Mouse (Mus musculus) heart, embryonic 14.5 days (tissue): Measurements from ENCODE around the gene Ackr1. TPM values are rescaled to one million over a fixed set of nuclear protein-coding genes. Genes with fewer than 3 reads are reported as not detected.

Experiments
- ATAC-seq: fragments of 200-750 bp; cut with Nextera tagmentation; 2 replicates; pipeline ENCODE4 v1.8.0; 2017; ENCODE audit warnings: low read depth, moderate TSS enrichment; ENCODE audit not compliant: insufficient number of reproducible peaks, insufficient read depth, low FRiP score
- H3K27ac ChIP-seq, 2 experiments: fragments of 200-500 bp in 1 of 2; fragments of 300-500 bp in 1 of 2; sonication (generic) in 1 of 2; replicated peaks in 1 of 2; 2 replicates each; pipeline ENCODE4 v1.5.1; 2012 to 2014; ENCODE audit warnings: low read depth in 2 of 2, low read length in 2 of 2, control low read depth in 1 of 2, mild to moderate bottlenecking in 1 of 2, mixed read lengths in 1 of 2; ENCODE audit not compliant: control insufficient read depth in 1 of 2, insufficient read depth in 1 of 2
- H3K27me3 ChIP-seq: fragments of 300-500 bp; sonication (generic); 2 replicates; pipeline ENCODE4 v1.6.1; 2014; ENCODE audit warnings: mild to moderate bottlenecking, low read length, control low read depth; ENCODE audit not compliant: control insufficient read depth, insufficient read depth
- H3K36me3 ChIP-seq: fragments of 300-500 bp; sonication (generic); 2 replicates; pipeline ENCODE4 v1.6.1; 2014; ENCODE audit warnings: mild to moderate bottlenecking, control low read depth, low read length, mixed read lengths; ENCODE audit not compliant: control insufficient read depth, insufficient read depth
- H3K4me1 ChIP-seq, 2 experiments: fragments of 200-500 bp in 1 of 2; fragments of 300-500 bp in 1 of 2; sonication (generic) in 1 of 2; 2 replicates each; pipeline ENCODE4 v1.6.1; 2012 to 2014; ENCODE audit warnings: low read length in 2 of 2, control low read depth in 1 of 2, mixed read lengths in 1 of 2; ENCODE audit not compliant: control insufficient read depth in 2 of 2, insufficient read depth in 2 of 2
- H3K4me2 ChIP-seq: fragments of 300-500 bp; sonication (generic); 2 replicates; pipeline ENCODE4 v1.6.1; 2014; ENCODE audit warnings: mild to moderate bottlenecking, low read length
- H3K4me3 ChIP-seq, 2 experiments: fragments of 200-500 bp in 1 of 2; fragments of 300-500 bp in 1 of 2; sonication (generic) in 1 of 2; 2 replicates each; pipeline ENCODE4 v1.5.1; 2012 to 2014; ENCODE audit warnings: low read length in 2 of 2, mild to moderate bottlenecking in 2 of 2, control low read depth in 1 of 2, low read depth in 1 of 2, moderate library complexity in 1 of 2; ENCODE audit not compliant: control insufficient read depth in 1 of 2, insufficient read depth in 1 of 2
- H3K9ac ChIP-seq: fragments of 300-500 bp; sonication (generic); 2 replicates; pipeline ENCODE4 v1.6.1; 2014; ENCODE audit warnings: mild to moderate bottlenecking, low read length
- H3K9me3 ChIP-seq: fragments of 300-500 bp; sonication (generic); 2 replicates; pipeline ENCODE4 v1.6.1; 2016; ENCODE audit warnings: low read length, control low read depth; ENCODE audit not compliant: control insufficient read depth
- WGBS: fragments of 180-500 bp; shearing (Covaris S2); extraction: QIAGEN DNeasy Blood & Tissue Kit; methylation state at CpG from one replicate; pipeline ENCODE4 v1.1.7; 2014; 5-methylcytosine and 5-hydroxymethylcytosine counted together
- polyA plus RNA-seq: library from polyadenylated mRNA; unstranded; fragments of >200 nt; fragmentation: Nextera tagmentation; extraction: Ambion mirVana; gene quantifications from 2 replicates; pipeline ENCODE4 v1.2.1, GENCODE M21; 2014

Ackr1 gene
- polyA plus RNA-seq, 1 experiment from 2014 or later: 0.45 TPM

GRCm38 (mm10) chr1:173345112-173345511, 11.6 kb upstream of the Ackr1 start:
- 86% methylated on average over 4 of the region's 4 CpGs for WGBS
- no peaks in the 10 kb centered on the region for H3K27me3 ChIP-seq
- no peaks in the 10 kb centered on the region for H3K9me3 ChIP-seq
- H3K4me2 ChIP-seq: no peak overlapping the region
- no peaks in the 10 kb centered on the region for H3K36me3 ChIP-seq
- no peak for ATAC-seq
- H3K27ac ChIP-seq: no peak overlapping the region
- H3K4me1 ChIP-seq: peaks cover 5 to 8% of the 10 kb centered on the region in 2 experiments; a peak in 3 of 4 replicates
- no peak overlapping the region for H3K9ac ChIP-seq
- H3K4me3 ChIP-seq: no peak overlapping the region

GRCm38 (mm10) chr1:173343934-173344333, 10.4 kb upstream of the Ackr1 start:
- no peaks in the 10 kb centered on the region for H3K36me3 ChIP-seq
- no peak overlapping the region for H3K9ac ChIP-seq
- 62% methylated on average over 3 of the region's 3 CpGs for WGBS
- H3K4me3 ChIP-seq: no peak overlapping the region
- no peaks in the 10 kb centered on the region for H3K27me3 ChIP-seq
- H3K4me2 ChIP-seq: no peak overlapping the region
- H3K27ac ChIP-seq: no peak overlapping the region
- H3K4me1 ChIP-seq: peaks cover 3% of the 10 kb centered on the region in 2 experiments; a peak in 2 of 4 replicates
- ATAC-seq: no peak
- no peaks in the 10 kb centered on the region for H3K9me3 ChIP-seq

GRCm38 (mm10) chr1:173342425-173342824, 8.9 kb upstream of the Ackr1 start:
- Histone ChIP-seq H3K4me3 (no peak overlapping the region), H3K9me3 (no peaks in the 10 kb centered on the region), H3K9ac (no peak overlapping the region), H3K27ac (no peak overlapping the region), H3K36me3 (no peaks in the 10 kb centered on the region), H3K4me2 (no peak overlapping the region), H3K4me1 (no peaks in the 10 kb centered on the region), H3K27me3 (no peaks in the 10 kb centered on the region)
- WGBS: 57% methylated on average over 1 of the region's 1 CpGs
- no peak for ATAC-seq

- H3K27me3 ChIP-seq: no peaks in the 10 kb centered on the region
- WGBS: 8% methylated on average over 2 of the region's 2 CpGs
- H3K36me3 ChIP-seq: no peaks in the 10 kb centered on the region
- no peak overlapping the region for H3K4me3 ChIP-seq
- no peak overlapping the region for H3K9ac ChIP-seq
- no peaks in the 10 kb centered on the region for H3K4me1 ChIP-seq
- ATAC-seq: no peak
- H3K9me3 ChIP-seq: no peaks in the 10 kb centered on the region
- H3K27ac ChIP-seq: no peak overlapping the region
- no peak overlapping the region for H3K4me2 ChIP-seq
These were observed 6.0 kb upstream of the Ackr1 start for GRCm38 (mm10) chr1:173339543-173339942.

GRCm38 (mm10) chr1:173337008-173337407, 3.5 kb upstream of the Ackr1 start:
- H3K9ac ChIP-seq: no peak overlapping the region
- H3K27ac ChIP-seq: no peak overlapping the region
- no peaks in the 10 kb centered on the region for H3K9me3 ChIP-seq
- WGBS: 92% methylated on average over 10 of the region's 10 CpGs
- no peak overlapping the region for H3K4me3 ChIP-seq
- no peaks in the 10 kb centered on the region for H3K27me3 ChIP-seq
- no peak for ATAC-seq
- no peak overlapping the region for H3K4me2 ChIP-seq
- peaks cover 0 to 2% of the 10 kb centered on the region in 2 experiments; a peak in 1 of 4 replicates for H3K4me1 ChIP-seq
- no peaks in the 10 kb centered on the region for H3K36me3 ChIP-seq

- no peak overlapping the region for H3K9ac ChIP-seq
- no peak overlapping the region for H3K27ac ChIP-seq
- peaks cover 0 to 2% of the 10 kb centered on the region in 2 experiments; a peak in 1 of 4 replicates for H3K4me1 ChIP-seq
- H3K9me3 ChIP-seq: no peaks in the 10 kb centered on the region
- H3K4me3 ChIP-seq: no peak overlapping the region
- H3K27me3 ChIP-seq: no peaks in the 10 kb centered on the region
- no peak for ATAC-seq
- WGBS: 50% methylated on average over 11 of the region's 11 CpGs
- H3K36me3 ChIP-seq: no peaks in the 10 kb centered on the region
- no peak overlapping the region for H3K4me2 ChIP-seq
These were observed 2.4 kb upstream of the Ackr1 start for GRCm38 (mm10) chr1:173335903-173336302.

- no peak overlapping the region for H3K27ac ChIP-seq
- ATAC-seq: no peak
- no peak overlapping the region for H3K4me2 ChIP-seq
- WGBS: 88% methylated on average over 5 of the region's 5 CpGs
- H3K36me3 ChIP-seq: no peaks in the 10 kb centered on the region
- H3K9ac ChIP-seq: no peak overlapping the region
- no peaks in the 10 kb centered on the region for H3K27me3 ChIP-seq
- peaks cover 4 to 6% of the 10 kb centered on the region in 2 experiments; a peak in 1 of 4 replicates for H3K4me1 ChIP-seq
- no peak overlapping the region for H3K4me3 ChIP-seq
- H3K9me3 ChIP-seq: no peaks in the 10 kb centered on the region
These were observed 1.1 kb downstream of the Ackr1 start for GRCm38 (mm10) chr1:173332418-173332817.

GRCm38 (mm10) chr1:173329743-173330142, 3.8 kb downstream of the Ackr1 start:
- Histone ChIP-seq H3K9ac (no peak overlapping the region), H3K4me2 (no peak overlapping the region), H3K27me3 (no peaks in the 10 kb centered on the region), H3K27ac (no peak overlapping the region), H3K4me3 (no peak overlapping the region), H3K36me3 (no peaks in the 10 kb centered on the region), H3K4me1 (peaks cover 4 to 6% of the 10 kb centered on the region in 2 experiments; a peak in 1 of 4 replicates), H3K9me3 (no peaks in the 10 kb centered on the region)
- 57% methylated on average over 5 of the region's 5 CpGs for WGBS
- ATAC-seq: no peak
